Mouse (Mus musculus) forebrain, embryonic 16.5 days (tissue): ENCODE measurements around the gene Gm11492. TPM values are rescaled to one million over a fixed set of nuclear protein-coding genes. Genes with fewer than 3 reads are reported as not detected.
A peak's percentile ranks its signal among the peaks of the same experiment; 100 is the strongest.

Experiments used
- ATAC-seq: fragments of 200-750 bp; cut with Nextera tagmentation; 2 replicates; pipeline ENCODE4 v1.8.0; 2017; ENCODE audit warnings: mild to moderate bottlenecking, moderate library complexity
- H3K27ac ChIP-seq: fragments of 300-500 bp; sonication (generic); 2 replicates; pipeline ENCODE4 v1.5.1; 2014; ENCODE audit warnings: low read length, control low read depth
- H3K27me3 ChIP-seq: fragments of 300-500 bp; sonication (generic); replicated peaks from 2 replicates; pipeline ENCODE4 v1.6.1; 2014; ENCODE audit warnings: low read length; ENCODE audit not compliant: control insufficient read depth, insufficient read depth
- H3K36me3 ChIP-seq: fragments of 300-500 bp; sonication (generic); 2 replicates; pipeline ENCODE4 v1.6.1; 2014; ENCODE audit not compliant: control insufficient read depth, insufficient read depth
- H3K4me1 ChIP-seq: fragments of 300-500 bp; sonication (generic); replicated peaks from 2 replicates; pipeline ENCODE4 v1.6.1; 2014; ENCODE audit warnings: low read length; ENCODE audit not compliant: control insufficient read depth, insufficient read depth
- H3K4me2 ChIP-seq: fragments of 300-500 bp; sonication (generic); 2 replicates; pipeline ENCODE4 v1.6.1; 2014; ENCODE audit warnings: mild to moderate bottlenecking, low read length, control low read depth
- H3K4me3 ChIP-seq: fragments of 300-500 bp; sonication (generic); replicated peaks from 2 replicates; pipeline ENCODE4 v1.5.1; 2014; ENCODE audit warnings: mild to moderate bottlenecking, low read length, control low read depth
- H3K9ac ChIP-seq: fragments of 300-500 bp; sonication (generic); replicated peaks from 2 replicates; pipeline ENCODE4 v1.6.1; 2014; ENCODE audit warnings: low read depth, low read length, control low read depth
- H3K9me3 ChIP-seq: fragments of 300-500 bp; sonication (generic); 2 replicates; pipeline ENCODE4 v1.6.1; 2016; ENCODE audit warnings: low read length; ENCODE audit not compliant: control insufficient read depth
- WGBS: fragments of 180-500 bp; shearing (Covaris S2); extraction: QIAGEN DNeasy Blood & Tissue Kit; methylation state at CpG from one replicate; pipeline ENCODE4 v1.1.7; 2014; 5-methylcytosine and 5-hydroxymethylcytosine counted together
- polyA plus RNA-seq: library from polyadenylated mRNA; unstranded; fragments of >200 nt; fragmentation: Nextera tagmentation; extraction: Ambion mirVana; gene quantifications from 2 replicates; pipeline ENCODE4 v1.2.1, GENCODE M21; 2015

Gm11492 gene
- polyA plus RNA-seq, 1 experiment from 2014 or later = not detected

GRCm38 (mm10) chr11:87584711-87585505 lies 18.5 kb downstream of the Gm11492 start:
- Histone ChIP-seq H3K4me3 (no peak overlapping the region), H3K4me1 (peaks cover 5% of the 10 kb centered on the region), H3K27ac (no peak overlapping the region), H3K4me2 (no peak overlapping the region), H3K9me3 (no peaks in the 10 kb centered on the region), H3K36me3 (no peaks in the 10 kb centered on the region), H3K9ac (no peak overlapping the region), H3K27me3 (no peaks in the 10 kb centered on the region)
- 86% methylated on average over 10 of the region's 10 CpGs for WGBS
- no peak for ATAC-seq

- WGBS = 93% methylated on average over 5 of the region's 5 CpGs
- ATAC-seq = no peak
- peaks cover 14% of the 10 kb centered on the region for H3K4me1 ChIP-seq
- no peaks in the 10 kb centered on the region for H3K36me3 ChIP-seq
- no peak overlapping the region for H3K4me3 ChIP-seq
- H3K27ac ChIP-seq = no peak overlapping the region
- H3K9me3 ChIP-seq = no peaks in the 10 kb centered on the region
- no peaks in the 10 kb centered on the region for H3K27me3 ChIP-seq
- H3K4me2 ChIP-seq = no peak overlapping the region
- H3K9ac ChIP-seq = no peak overlapping the region
Observed at GRCm38 (mm10) chr11:87587211-87587874, 20.9 kb downstream of the Gm11492 start.

GRCm38 (mm10) chr11:87589605-87590004 lies 23.2 kb downstream of the Gm11492 start:
- no peak overlapping the region for H3K9ac ChIP-seq
- no peak for ATAC-seq
- H3K27me3 ChIP-seq = no peaks in the 10 kb centered on the region
- no peak overlapping the region for H3K27ac ChIP-seq
- no peaks in the 10 kb centered on the region for H3K9me3 ChIP-seq
- 92% methylated on average over 8 of the region's 8 CpGs for WGBS
- H3K4me2 ChIP-seq = no peak overlapping the region
- H3K4me1 ChIP-seq = peaks cover 30% of the 10 kb centered on the region
- H3K4me3 ChIP-seq = no peak overlapping the region
- no peaks in the 10 kb centered on the region for H3K36me3 ChIP-seq

- Histone ChIP-seq H3K4me2 (peak overlapping the region; percentile 92), H3K9me3 (no peaks in the 10 kb centered on the region), H3K27me3 (no peaks in the 10 kb centered on the region), H3K27ac (peak overlapping the region; percentile 93), H3K9ac (peak overlapping the region; percentile 84), H3K36me3 (no peaks in the 10 kb centered on the region), H3K4me1 (peaks cover 35% of the 10 kb centered on the region), H3K4me3 (peak overlapping the region; percentile 79)
- 2% methylated on average over 25 of the region's 25 CpGs for WGBS
- ATAC-seq = no peak
Observed at GRCm38 (mm10) chr11:87590841-87591525, 24.5 kb downstream of the Gm11492 start.

DNA sequence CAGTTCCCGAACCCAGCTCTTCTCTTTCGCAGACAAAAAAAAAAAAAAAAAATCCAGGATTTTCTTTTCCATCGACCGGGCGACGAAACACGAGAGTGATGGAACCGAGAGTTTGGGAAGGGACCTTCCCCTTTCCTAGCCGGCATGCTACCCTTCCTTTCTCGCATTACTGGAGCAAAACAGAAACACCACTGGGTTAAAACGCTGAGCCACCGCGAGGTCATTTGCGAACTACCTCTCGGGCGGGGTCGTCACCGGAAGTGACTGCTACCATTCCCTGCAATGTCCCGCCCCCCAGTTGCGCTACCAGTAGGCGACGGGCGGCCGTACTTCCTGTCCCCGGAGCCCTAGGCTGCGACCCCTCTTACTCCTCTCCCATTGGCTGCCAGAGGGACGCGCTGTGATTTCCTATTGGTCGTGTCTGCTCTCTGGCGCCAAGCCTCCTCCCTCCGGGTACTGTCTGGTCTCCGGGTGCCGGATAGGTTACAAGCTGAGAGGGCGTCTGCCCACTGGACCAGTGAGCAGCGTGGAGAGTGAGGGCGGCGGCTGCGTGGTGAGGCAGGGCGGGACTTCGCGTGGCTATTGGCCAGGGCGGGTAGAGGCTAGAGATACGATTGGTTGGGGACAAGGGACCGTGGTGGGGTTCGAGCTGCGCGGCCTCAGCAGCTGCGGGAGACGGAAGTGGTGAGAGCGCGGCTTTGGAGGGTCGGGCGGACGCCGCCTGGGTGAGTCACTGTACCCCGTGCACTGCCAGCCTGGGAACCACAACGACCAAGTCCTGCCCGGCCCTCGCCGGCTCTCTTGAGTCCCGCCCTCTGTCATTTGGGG lies 25.3 kb downstream of the Gm11492 start, which contains the start of gene Mtmr4:
Gene Mtmr4 (plus strand): TSS at position 637 of the 828 bp plus-strand sequence.
- Histone ChIP-seq H3K4me3 (peak within 1 kb of the TSS; percentile 79), H3K4me1 (peaks cover 41% of the 10 kb centered on the region), H3K27ac (peak within 1 kb of the TSS; percentile 93), H3K36me3 (no peaks in the 10 kb centered on the region), H3K9me3 (no peaks in the 10 kb centered on the region), H3K4me2 (peak within 1 kb of the TSS; percentile 92), H3K9ac (peak within 1 kb of the TSS; percentile 84), H3K27me3 (no peaks in the 10 kb centered on the region)
- WGBS = 0% methylated on average over 60 of the region's 61 CpGs
- peak; percentile 98 for ATAC-seq

- peak overlapping the region; percentile 79 for H3K4me3 ChIP-seq
- 0% methylated on average over 14 of the region's 15 CpGs for WGBS
- ATAC-seq = no peak
Observed at GRCm38 (mm10) chr11:87592354-87592695, 25.9 kb downstream of the Gm11492 start.

DNA sequence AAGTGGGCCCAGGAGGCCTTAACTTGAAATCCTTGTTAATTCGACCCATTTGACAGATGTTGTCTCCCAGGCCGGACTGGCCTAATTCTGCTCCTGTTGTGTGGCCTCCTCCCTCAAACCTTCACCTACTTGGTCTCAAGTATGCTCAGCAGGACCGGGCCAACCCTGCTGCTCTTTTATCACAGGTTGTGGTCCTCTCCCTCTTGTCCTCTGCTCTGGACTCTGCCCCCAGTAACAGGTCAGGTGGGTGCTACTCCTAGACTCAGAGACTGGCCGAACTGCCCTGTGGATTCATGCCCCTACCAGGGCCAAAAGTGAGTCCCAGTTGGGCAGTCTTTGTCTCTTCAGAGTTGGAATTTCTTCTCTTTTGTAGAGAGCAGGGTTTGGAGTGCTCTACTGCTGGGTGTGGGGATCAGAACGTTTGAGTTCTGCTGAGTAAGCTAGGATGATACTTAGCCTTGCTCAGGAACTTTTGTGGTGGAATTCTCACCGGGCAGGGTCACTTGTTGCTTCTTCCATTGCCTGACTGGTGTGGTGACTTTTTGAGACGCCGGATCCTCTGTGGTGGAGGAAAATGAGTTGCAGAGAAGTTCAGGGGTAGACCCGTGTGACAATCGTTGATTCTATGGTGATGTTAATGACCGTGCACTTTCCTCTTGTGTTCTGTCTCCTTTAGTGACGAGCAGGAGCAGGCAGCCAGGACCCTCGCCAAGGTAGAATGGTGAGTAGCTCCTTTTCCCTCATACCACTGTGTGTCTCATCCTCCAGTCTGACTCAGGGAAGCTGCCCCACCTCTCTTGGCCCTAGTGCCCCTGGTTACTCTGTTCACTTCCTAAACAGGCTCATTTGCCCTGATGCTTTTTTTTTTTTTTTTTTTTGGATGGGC lies 26.5 kb downstream of the Gm11492 start:
- H3K4me2 ChIP-seq = peak overlapping the region; percentile 89
- ATAC-seq = no peak
- H3K4me3 ChIP-seq = peak overlapping the region; percentile 79
- peaks cover 4% of the 10 kb centered on the region; the same call in 1 of the 2 replicates for H3K36me3 ChIP-seq
- H3K27ac ChIP-seq = peak overlapping the region; percentile 92
- H3K4me1 ChIP-seq = peaks cover 49% of the 10 kb centered on the region
- H3K9ac ChIP-seq = peak overlapping the region; percentile 77
- 37% methylated on average over 13 of the region's 13 CpGs for WGBS
- H3K9me3 ChIP-seq = no peaks in the 10 kb centered on the region
- no peaks in the 10 kb centered on the region for H3K27me3 ChIP-seq

More at GRCm38 (mm10) chr11:87592354-87592695, 25.9 kb downstream of the Gm11492 start:
- peak overlapping the region; percentile 92 for H3K27ac ChIP-seq
- H3K36me3 ChIP-seq = no peaks in the 10 kb centered on the region
- peaks cover 47% of the 10 kb centered on the region for H3K4me1 ChIP-seq
- H3K9ac ChIP-seq = peak overlapping the region; percentile 77
- H3K4me2 ChIP-seq = peak overlapping the region; percentile 89
- H3K27me3 ChIP-seq = no peaks in the 10 kb centered on the region
- H3K9me3 ChIP-seq = no peaks in the 10 kb centered on the region

DNA sequence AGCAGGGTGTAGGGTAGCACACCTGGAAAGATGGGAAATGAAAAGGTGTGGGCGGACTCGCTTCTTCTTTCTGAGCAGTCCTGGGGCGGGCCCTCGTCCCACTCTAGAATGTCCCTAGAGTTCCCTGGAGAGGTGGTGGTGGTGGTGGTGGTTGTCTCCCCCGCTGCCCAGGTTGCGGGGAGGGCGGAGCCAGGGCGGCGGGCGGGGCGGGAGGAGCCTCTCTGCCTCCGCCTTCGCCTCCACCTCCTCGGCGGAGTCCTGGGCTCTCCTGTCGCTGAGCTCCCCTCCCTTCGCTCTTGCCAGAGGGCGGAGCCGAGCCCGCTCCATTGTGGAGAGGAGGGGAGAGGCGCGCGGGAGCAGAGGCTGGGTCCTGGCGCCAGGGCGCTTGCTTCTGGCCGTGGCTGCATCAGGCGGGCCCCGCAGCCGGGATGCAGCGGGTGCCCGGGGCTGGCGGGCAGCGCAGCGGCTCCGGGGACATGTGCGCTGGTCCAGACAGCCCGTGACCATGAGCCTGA lies 28.9 kb downstream of the Gm11492 start:
- H3K4me2 ChIP-seq = peak overlapping the region; percentile 53
- H3K9me3 ChIP-seq = no peaks in the 10 kb centered on the region
- ATAC-seq = peak; percentile 53
- H3K9ac ChIP-seq = peak overlapping the region; percentile 98
- H3K4me3 ChIP-seq = peak overlapping the region; percentile 90
- H3K36me3 ChIP-seq = peaks cover 18% of the 10 kb centered on the region
- peaks cover 40% of the 10 kb centered on the region for H3K4me1 ChIP-seq
- H3K27ac ChIP-seq = peak overlapping the region; percentile 89
- no peaks in the 10 kb centered on the region for H3K27me3 ChIP-seq
- WGBS = 2% methylated on average over 22 of the region's 37 CpGs
